Mouse (Mus musculus) liver, adult 2 months (tissue): ENCODE measurements at regions not wholly inside any gene's neighbourhood (a gene's known extent, or its start where the extent isn't known, plus 50 kb on each side); places are given as distances from the start of the nearest gene placed in this dataset.

ENCODE experiments used
- DNase-seq: peaks from one replicate; pipeline ENCODE4 v3.0.0-alpha.2; 2011; ENCODE audit warnings: low read depth, low spot score; ENCODE audit errors: extremely low read depth
- H3K27ac ChIP-seq: fragments of 200-500 bp; replicated peaks from 2 replicates; pipeline ENCODE4 v1.5.1; 2012; ENCODE audit warnings: low read depth, mild to moderate bottlenecking, control low read depth, inconsistent platforms, low read length; ENCODE audit not compliant: insufficient read depth
- H3K27me3 ChIP-seq: fragments of 200-500 bp; 2 replicates; pipeline ENCODE4 v1.6.1; 2012; ENCODE audit warnings: mild to moderate bottlenecking, moderate library complexity, low read length, inconsistent platforms; ENCODE audit not compliant: control insufficient read depth, insufficient read depth
- H3K36me3 ChIP-seq: fragments of 200-500 bp; 2 replicates; pipeline ENCODE4 v1.6.1; 2012; ENCODE audit warnings: low read length, inconsistent platforms; ENCODE audit not compliant: control insufficient read depth, insufficient read depth
- H3K4me1 ChIP-seq: fragments of 200-500 bp; 2 replicates; pipeline ENCODE4 v1.6.1; 2011; ENCODE audit warnings: low read length; ENCODE audit not compliant: control insufficient read depth, insufficient read depth
- H3K4me3 ChIP-seq: fragments of 200-500 bp; 2 replicates; pipeline ENCODE4 v1.5.1; 2011; ENCODE audit warnings: low read depth, mild to moderate bottlenecking, control low read depth, low read length, moderate library complexity; ENCODE audit not compliant: insufficient read depth
- H3K79me2 ChIP-seq: fragments of 200-500 bp; 2 replicates; pipeline ENCODE4 v1.6.1; 2012; ENCODE audit warnings: inconsistent platforms, mild to moderate bottlenecking, low read length, moderate library complexity; ENCODE audit not compliant: control insufficient read depth, insufficient read depth
- H3K9ac ChIP-seq: fragments of 200-500 bp; 2 replicates; pipeline ENCODE4 v1.6.1; 2012; ENCODE audit warnings: low read depth, mild to moderate bottlenecking, control low read depth, inconsistent platforms, low read length
- CTCF ChIP-seq: fragments of 200-500 bp; IDR thresholded peaks from 2 replicates; pipeline ENCODE4 v1.5.1; 2011; ENCODE audit warnings: low read depth, low read length, control low read depth
- POLR2A ChIP-seq: fragments of 200-500 bp; IDR thresholded peaks from 2 replicates; pipeline ENCODE4 v1.6.1; 2011; ENCODE audit warnings: low read length, control low read depth; ENCODE audit not compliant: insufficient read depth; ENCODE audit errors: extremely low read depth
- WGBS: fragments of 180-500 bp; shearing (Covaris S2); methylation state at CpG from one replicate; pipeline ENCODE4 v1.1.7; 2018; 5-methylcytosine and 5-hydroxymethylcytosine counted together

- no peaks in the 10 kb centered on the region for H3K79me2 ChIP-seq
- no peak overlapping the region for H3K27ac ChIP-seq
- TF ChIP-seq POLR2A, result no peak
- H3K9ac ChIP-seq, result no peak overlapping the region
- no peaks in the 10 kb centered on the region for H3K27me3 ChIP-seq
- H3K4me3 ChIP-seq, result no peak overlapping the region
- 81% methylated on average over 1 of the region's 1 CpGs for WGBS
- no peaks in the 10 kb centered on the region for H3K4me1 ChIP-seq
- no peak for DNase-seq
- H3K36me3 ChIP-seq, result no peaks in the 10 kb centered on the region
Measured at GRCm38 (mm10) chr7:40072478-40072877, 554.9 kb downstream of the Zfp619 start.

- Histone ChIP-seq H3K27ac (no peak overlapping the region), H3K36me3 (no peaks in the 10 kb centered on the region), H3K4me3 (no peak overlapping the region), H3K4me1 (no peaks in the 10 kb centered on the region), H3K9ac (no peak overlapping the region), H3K79me2 (no peaks in the 10 kb centered on the region), H3K27me3 (no peaks in the 10 kb centered on the region)
- DNase-seq, result peak; percentile 10
- peak; percentile 46 for TF ChIP-seq CTCF
- no peak for TF ChIP-seq POLR2A
- WGBS, result 54% methylated on average over 2 of the region's 2 CpGs
Measured at GRCm38 (mm10) chr7:40086236-40086635, 568.7 kb downstream of the Zfp619 start.

- no peaks in the 10 kb centered on the region for H3K79me2 ChIP-seq
- no peaks in the 10 kb centered on the region for H3K4me1 ChIP-seq
- DNase-seq, result no peak
- TF ChIP-seq POLR2A, result no peak
- no peak for TF ChIP-seq CTCF
- no peak overlapping the region for H3K4me3 ChIP-seq
- no peak overlapping the region for H3K27ac ChIP-seq
- no peaks in the 10 kb centered on the region for H3K27me3 ChIP-seq
- WGBS, result 69% methylated on average over 2 of the region's 2 CpGs
- H3K36me3 ChIP-seq, result no peaks in the 10 kb centered on the region
- H3K9ac ChIP-seq, result no peak overlapping the region
Measured at GRCm38 (mm10) chr7:40097094-40097493, 579.5 kb downstream of the Zfp619 start.

- Histone ChIP-seq H3K36me3 (no peaks in the 10 kb centered on the region), H3K9ac (no peak overlapping the region), H3K4me3 (no peak overlapping the region), H3K4me1 (no peaks in the 10 kb centered on the region), H3K27ac (no peak overlapping the region), H3K27me3 (no peaks in the 10 kb centered on the region; the same call in 1 of the 2 replicates), H3K79me2 (no peaks in the 10 kb centered on the region)
- TF ChIP-seq POLR2A, result no peak
- TF ChIP-seq CTCF, result no peak
- no peak for DNase-seq
- 72% methylated on average over 7 of the region's 7 CpGs for WGBS
Measured at GRCm38 (mm10) chr7:40103057-40103945, 585.7 kb downstream of the Zfp619 start.

- no peaks in the 10 kb centered on the region for H3K4me1 ChIP-seq
- no peak for DNase-seq
- H3K4me3 ChIP-seq, result no peak overlapping the region
- H3K36me3 ChIP-seq, result no peaks in the 10 kb centered on the region
- no peak overlapping the region for H3K9ac ChIP-seq
- no peaks in the 10 kb centered on the region for H3K27me3 ChIP-seq
- 74% methylated on average over 4 of the region's 4 CpGs for WGBS
- TF ChIP-seq POLR2A (no peak), CTCF (no peak)
- no peaks in the 10 kb centered on the region for H3K79me2 ChIP-seq
- H3K27ac ChIP-seq, result no peak overlapping the region
Measured at GRCm38 (mm10) chr7:40142906-40143305, 625.3 kb downstream of the Zfp619 start.

GRCm38 (mm10) chr7:40144431-40144830, 626.9 kb downstream of the Zfp619 start:
- no peaks in the 10 kb centered on the region for H3K27me3 ChIP-seq
- no peaks in the 10 kb centered on the region for H3K79me2 ChIP-seq
- no peak for TF ChIP-seq POLR2A
- no peak for TF ChIP-seq CTCF
- H3K36me3 ChIP-seq, result no peaks in the 10 kb centered on the region
- H3K9ac ChIP-seq, result no peak overlapping the region
- no peak overlapping the region for H3K27ac ChIP-seq
- DNase-seq, result no peak
- no peak overlapping the region for H3K4me3 ChIP-seq
- H3K4me1 ChIP-seq, result no peaks in the 10 kb centered on the region
- 92% methylated on average over 1 of the region's 1 CpGs for WGBS
